10 mouse cellular contexts compared by ENCODE assay signal in genomic region chr7:123371501-123371900, GRCm38 (mm10). TPM values are rescaled to one million over a fixed set of nuclear protein-coding genes. Genes with fewer than 3 reads are reported as not detected.
DNase-seq lines count a peak whose midpoint lies in the region; ATAC-seq and TF ChIP-seq lines count a peak whose summit lies in the region.
"Had no signal": no experiment of that assay in that cellular context is flagged by ENCODE, and none has a peak within 500 bp of the region (broad histone marks: within the 10 kb centered on the region; RNA-seq: fewer than 3 reads in every experiment).

No protein-coding gene starts in this region.

- H3K4me3 ChIP-seq in liver, adult 2 months (ENCODE audit: insufficient read depth, low read depth, low read length): no peak overlapping the region
- no peak overlapping the region for H3K4me3 ChIP-seq in hindbrain, embryonic 11.5 days (ENCODE audit: low read depth, low read length)
- H3K4me3 ChIP-seq: hindbrain, embryonic 15.5 days had no signal

- ATAC-seq in hindbrain, embryonic 11.5 days (ENCODE audit: low FRiP score): no peak

- no peaks in the 10 kb centered on the region for H3K9me3 ChIP-seq in hindbrain, embryonic 11.5 days (ENCODE audit: control insufficient read depth, low read length)
- H3K9me3 ChIP-seq: hindbrain, embryonic 15.5 days; liver, embryonic 13.5 days had no signal

- DNase-seq in liver, adult 2 months (ENCODE audit: extremely low read depth, low read depth, low spot score): peak; percentile 21
- DNase-seq in liver (no peak), NIH3T3 (ENCODE audit: low read depth) (peak; percentile 76)
- peak; percentile 49 for DNase-seq in fat pad, adult 2 months (ENCODE audit: extremely low read depth, low read depth, low spot score)
- DNase-seq in naive thymus-derived CD4-positive, alpha-beta T cell, adult 2 months (ENCODE audit: low read depth): peak; percentile 54
- DNase-seq in ovary, postnatal 14 days (ENCODE audit: low spot score): no peak
- no peak for DNase-seq in hindbrain, embryonic 11.5 days (ENCODE audit: low spot score)
- DNase-seq: liver, embryonic 13.5 days had no signal

- peaks cover 14% of the 10 kb centered on the region; the same call in 1 of the 2 replicates for H3K4me1 ChIP-seq in liver, adult 2 months (ENCODE audit: control insufficient read depth, insufficient read depth, low read length)
- peaks cover 9% of the 10 kb centered on the region for H3K4me1 ChIP-seq in hindbrain, embryonic 11.5 days (replicated peaks; ENCODE audit: control insufficient read depth, insufficient read depth, low read length)

- H3K4me2 ChIP-seq in hindbrain, embryonic 11.5 days (replicated peaks; ENCODE audit: low read depth, low read length): no peak overlapping the region

- 64% methylated on average over 3 of the region's 3 CpGs for WGBS in liver, adult 2 months
- 64% methylated on average over 3 of the region's 3 CpGs for WGBS in hindbrain, embryonic 11.5 days

- no peaks in the 10 kb centered on the region for H3K27me3 ChIP-seq in liver, adult 2 months (ENCODE audit: control insufficient read depth, insufficient read depth, low read length)
- no peaks in the 10 kb centered on the region for H3K27me3 ChIP-seq in hindbrain, embryonic 11.5 days (ENCODE audit: control insufficient read depth, insufficient read depth, low read length)
- H3K27me3 ChIP-seq: hindbrain, embryonic 15.5 days; liver, embryonic 13.5 days had no signal

- H3K9ac ChIP-seq in liver, adult 2 months (ENCODE audit: low read depth, low read length): no peak overlapping the region
- H3K9ac ChIP-seq in hindbrain, embryonic 11.5 days (ENCODE audit: low read depth, low read length): no peak overlapping the region
- H3K9ac ChIP-seq: hindbrain, embryonic 15.5 days had no signal

- H3K27ac ChIP-seq in liver, adult 2 months (replicated peaks; ENCODE audit: insufficient read depth, low read depth, low read length): no peak overlapping the region
- H3K27ac ChIP-seq in hindbrain, embryonic 11.5 days (ENCODE audit: low read depth, low read length): no peak overlapping the region
- H3K27ac ChIP-seq: hindbrain, embryonic 15.5 days had no signal

- H3K36me3 ChIP-seq in liver, adult 2 months (ENCODE audit: control insufficient read depth, insufficient read depth, low read length): no peaks in the 10 kb centered on the region
- H3K36me3 ChIP-seq in hindbrain, embryonic 11.5 days (ENCODE audit: control insufficient read depth, insufficient read depth, low read length): no peaks in the 10 kb centered on the region
- H3K36me3 ChIP-seq: forebrain, embryonic 10.5 days; hindbrain, embryonic 15.5 days; liver, embryonic 13.5 days had no signal

- TF ChIP-seq CTCF in liver, adult 2 months (IDR thresholded peaks at IDR 0.05; ENCODE audit: low read depth, low read length): no peak

- H3K79me2 ChIP-seq in liver, adult 2 months (ENCODE audit: control insufficient read depth, insufficient read depth, low read length): peaks cover 15% of the 10 kb centered on the region; the same call in 1 of the 2 replicates

- TF ChIP-seq POLR2A in liver, adult 2 months (IDR thresholded peaks at IDR 0.05; ENCODE audit: extremely low read depth, insufficient read depth, low read length): no peak

RNA-seq across cellular contexts. Expression of gene Arhgap17, which starts 1.8 kb away (rescaled TPM):
- total RNA-seq in liver, adult 2 months (2014; rRNA removed): 4.9 and 5.6 TPM in 2 replicates
- polyA plus RNA-seq in liver, adult 2 months (2012; rRNA removed): 6.4 and 8.6 TPM in 2 replicates
- 23.6 and 25.8 TPM in 2 replicates for polyA plus RNA-seq in hindbrain, embryonic 11.5 days (2014; fragmentation: Nextera tagmentation; extraction: Ambion mirVana)

RNA-seq across cellular contexts. Expression of gene Lcmt1, which starts 1.9 kb away (rescaled TPM):
- 12.0 and 15.9 TPM in 2 replicates for total RNA-seq in liver, adult 2 months (2014; rRNA removed)
- polyA plus RNA-seq in liver, adult 2 months (2012; rRNA removed): 8.4 and 9.6 TPM in 2 replicates
- 69.5 and 70.5 TPM in 2 replicates for polyA plus RNA-seq in hindbrain, embryonic 11.5 days (2014; fragmentation: Nextera tagmentation; extraction: Ambion mirVana)

Comparison
In these comparisons a context has a peak if more than half of its experiments do, and no peak if none do; other contexts are left out.
1. DNase-seq: peak in liver, adult 2 months (single experiment), NIH3T3 (single experiment), fat pad, adult 2 months (single experiment) and naive thymus-derived CD4-positive, alpha-beta T cell, adult 2 months (single experiment); none in liver (single experiment), ovary, postnatal 14 days (single experiment) and hindbrain, embryonic 11.5 days (single experiment).